Mouse (Mus musculus): ENCODE measurements around the gene Atxn7l2. TPM values are rescaled to one million over a fixed set of nuclear protein-coding genes. Genes with fewer than 3 reads are reported as not detected.
A peak's percentile ranks its signal among the peaks of the same experiment; 100 is the strongest.

The Atxn7l2 gene
- polyA plus RNA-seq, 1 experiment: 7.1 TPM

- DNase-seq (ENCODE audit: low spot score): no peak
These were observed 31.7 kb downstream of the Atxn7l2 start for GRCm38 (mm10) chr3:108178756-108179715.

GRCm38 (mm10) chr3:108174672-108175531 is 35.8 kb downstream of the Atxn7l2 start:
- no peak for DNase-seq (ENCODE audit: low spot score)

GRCm38 (mm10) chr3:108169199-108169598 is 41.5 kb downstream of the Atxn7l2 start:
- no peak for DNase-seq (ENCODE audit: low spot score)

GRCm38 (mm10) chr3:108167499-108167898 is 43.2 kb downstream of the Atxn7l2 start:
- DNase-seq (ENCODE audit: low spot score): no peak

GRCm38 (mm10) chr3:108166486-108167211 is 44.1 kb downstream of the Atxn7l2 start:
- no peak for DNase-seq (ENCODE audit: low spot score)

- DNase-seq (ENCODE audit: low spot score): no peak
These were observed 45.0 kb downstream of the Atxn7l2 start for GRCm38 (mm10) chr3:108165532-108166315.

GRCm38 (mm10) chr3:108164807-108165206 is 45.9 kb downstream of the Atxn7l2 start:
- DNase-seq (ENCODE audit: low spot score): peak; percentile 52

- DNase-seq (ENCODE audit: low spot score): no peak
These were observed 46.6 kb downstream of the Atxn7l2 start for GRCm38 (mm10) chr3:108164091-108164490.

GRCm38 (mm10) chr3:108158383-108159037 is 52.2 kb downstream of the Atxn7l2 start:
- no peak for DNase-seq (ENCODE audit: low spot score)

- no peak for DNase-seq (ENCODE audit: low spot score)
These were observed 56.1 kb downstream of the Atxn7l2 start, which contains the start of gene Gpr61 for GRCm38 (mm10) chr3:108154656-108155055. Gene Gpr61, minus strand, starts transcription at chr3:108154882.

GRCm38 (mm10) chr3:108152290-108152689 is 58.4 kb downstream of the Atxn7l2 start:
- DNase-seq (ENCODE audit: low spot score): no peak

Other genes starting within 250 kb of the Atxn7l2 start
- 0.45 and 0.75 TPM in 2 replicates for gene Gstm3, start 241.7 kb downstream of the Atxn7l2 start, polyA plus RNA-seq (2012; rRNA removed)
- 148 and 153 TPM in 2 replicates for gene Gstm2, start 224.5 kb downstream of the Atxn7l2 start, polyA plus RNA-seq (2012; rRNA removed)
- gene Gstm1, start 193.0 kb downstream of the Atxn7l2 start, polyA plus RNA-seq (2012; rRNA removed): 9,762 and 10,289 TPM in 2 replicates
- 128 and 151 TPM in 2 replicates for gene Gstm4, start 166.0 kb downstream of the Atxn7l2 start, polyA plus RNA-seq (2012; rRNA removed)
- gene Ampd2, start 124.3 kb downstream of the Atxn7l2 start, polyA plus RNA-seq (2012; rRNA removed): 33.5 and 37.8 TPM in 2 replicates
- 0.39 and 0.57 TPM in 2 replicates for gene Gnat2, start 118.1 kb downstream of the Atxn7l2 start, polyA plus RNA-seq (2012; rRNA removed)
- 70.4 and 75.8 TPM in 2 replicates for gene Gnai3, start 64.8 kb downstream of the Atxn7l2 start, polyA plus RNA-seq (2012; rRNA removed)
- 0.01 TPM in 1 of 2 replicates, not detected in the other for gene Gpr61, start 56.1 kb downstream of the Atxn7l2 start, polyA plus RNA-seq (2012; rRNA removed)
- 9.4 and 13.1 TPM in 2 replicates for gene Amigo1, start 24.6 kb downstream of the Atxn7l2 start, polyA plus RNA-seq (2012; rRNA removed)
- gene Cyb561d1, start 9.7 kb downstream of the Atxn7l2 start, polyA plus RNA-seq (2012; rRNA removed): 8.3 and 8.6 TPM in 2 replicates
- gene Sypl2, start 15.7 kb upstream of the Atxn7l2 start, polyA plus RNA-seq (2012; rRNA removed): 0.56 and 0.96 TPM in 2 replicates
- 108 and 130 TPM in 2 replicates for gene Psma5, start 46.0 kb upstream of the Atxn7l2 start, polyA plus RNA-seq (2012; rRNA removed)
- gene Sort1, start 73.1 kb upstream of the Atxn7l2 start, polyA plus RNA-seq (2012; rRNA removed): 41.5 and 51.7 TPM in 2 replicates
- gene Mybphl, start 154.0 kb upstream of the Atxn7l2 start, polyA plus RNA-seq (2012; rRNA removed): not detected in 2 replicates
- 4.0 and 4.4 TPM in 2 replicates for gene Psrc1, start 172.9 kb upstream of the Atxn7l2 start, polyA plus RNA-seq (2012; rRNA removed)
- gene Celsr2, start 204.6 kb upstream of the Atxn7l2 start, polyA plus RNA-seq (2012; rRNA removed): 4.6 and 7.2 TPM in 2 replicates
- 64.1 and 86.7 TPM in 2 replicates for gene Sars, start 234.3 kb upstream of the Atxn7l2 start, polyA plus RNA-seq (2012; rRNA removed)

Measured in urinary bladder, adult 2 months (tissue).